Mouse (Mus musculus) c-Kit-positive CD71-negative TER-119-negative erythroid progenitor cells, embryonic 14.5 days (primary cell): ENCODE data around the gene Mre11a.

Experiments
- DNase-seq: peaks from one replicate; pipeline ENCODE4 v3.0.0-alpha.2; 2013; ENCODE audit warnings: low read depth

The Mre11a gene

DNA sequence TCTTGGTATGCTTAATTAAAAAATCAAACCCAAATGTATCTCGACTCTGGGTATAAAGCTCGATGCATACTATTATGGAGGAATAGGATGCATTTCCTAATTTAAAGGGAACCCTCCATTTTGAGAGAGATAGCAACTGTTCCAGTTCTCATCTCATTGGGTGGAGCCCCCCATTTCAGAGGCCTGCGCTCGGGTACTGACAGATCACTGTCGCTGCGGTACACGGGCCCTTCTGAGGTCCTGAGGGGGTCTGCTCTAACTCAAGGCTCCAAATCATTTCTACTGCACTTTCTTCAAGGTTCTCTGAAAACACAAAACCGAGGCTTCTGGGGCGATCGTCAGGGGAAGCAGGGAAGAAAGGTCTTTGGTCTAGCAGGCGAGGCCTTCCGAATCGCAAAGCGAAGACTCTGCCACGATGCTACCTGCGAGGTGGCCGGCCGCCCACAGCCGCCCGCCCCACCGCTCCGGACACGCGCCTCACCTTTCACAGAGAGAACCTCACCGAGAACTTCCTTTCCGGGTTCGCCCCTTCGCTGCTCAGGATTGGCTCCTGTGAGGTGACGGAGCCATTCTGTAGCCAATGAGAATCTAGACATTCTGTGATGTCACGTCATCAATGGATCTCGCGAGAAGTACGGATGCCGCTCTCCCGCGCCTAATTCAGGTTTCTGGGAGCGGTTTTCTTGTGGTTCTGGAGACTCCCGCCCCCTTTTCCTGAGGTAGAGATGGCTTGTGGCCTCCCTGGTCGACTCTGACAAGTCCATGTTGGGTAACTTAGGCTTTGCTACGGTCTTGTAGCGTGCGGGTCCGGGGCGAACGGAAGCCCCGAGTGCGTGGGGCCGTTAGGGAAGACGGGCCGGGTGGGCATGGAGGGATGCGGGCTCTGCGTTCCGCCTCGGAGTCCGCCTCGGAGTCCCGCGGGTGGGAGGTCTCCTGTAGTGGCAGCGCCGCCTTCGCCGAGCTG lies at the start of gene Mre11a, which contains the start of gene Ankrd49:
Gene Mre11a (plus strand): TSS at position 616 of the 964 bp plus-strand sequence.
Gene Ankrd49 (minus strand): TSS at position 818 of the 964 bp plus-strand sequence.
- DNase-seq: peak; percentile 96

GRCm38 (mm10) chr9:14739498-14740150 lies 44.8 kb upstream of the Mre11a start:
- no peak for DNase-seq

DNA sequence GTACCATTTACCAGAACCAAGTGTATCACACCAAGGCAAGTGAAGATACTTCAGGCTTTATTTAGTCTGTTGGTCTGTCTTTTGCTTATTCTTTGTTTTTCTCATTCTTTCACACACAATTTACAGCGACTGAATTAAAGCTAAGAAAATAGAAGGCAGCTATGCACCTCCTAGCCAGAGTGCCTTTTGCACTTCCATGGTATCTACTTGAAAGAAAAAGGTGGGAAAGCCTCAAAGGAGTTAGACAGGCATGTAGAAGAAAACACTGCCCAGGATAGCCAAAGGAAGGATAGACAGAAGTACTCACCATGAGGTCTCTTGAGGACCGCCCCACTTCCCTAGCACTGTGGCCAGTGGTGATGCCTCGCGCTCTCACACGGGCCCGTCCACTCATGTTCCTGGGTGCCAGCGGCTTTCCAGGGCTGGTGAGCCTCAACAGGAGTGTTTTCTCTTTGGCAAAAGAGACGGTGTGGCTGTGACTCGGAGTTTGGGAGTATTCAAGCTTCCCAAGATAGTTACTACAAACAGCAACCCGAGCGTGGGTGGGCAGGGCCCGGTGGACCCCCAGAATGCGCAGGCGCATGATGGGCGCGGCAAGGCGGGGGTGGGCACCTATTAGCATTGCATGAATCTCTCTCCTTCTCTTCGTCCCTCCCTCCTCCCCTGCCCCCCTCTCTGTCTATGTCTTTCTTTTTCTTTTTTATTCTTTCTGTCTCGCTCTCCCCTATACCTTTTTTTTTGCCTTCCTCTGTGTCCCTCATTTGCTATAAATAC lies 44.1 kb upstream of the Mre11a start, which contains the start of gene Piwil4:
Gene Piwil4 (minus strand): TSS at position 583 of the 774 bp plus-strand sequence.
- DNase-seq: no peak

GRCm38 (mm10) chr9:14750901-14751502 lies 33.5 kb upstream of the Mre11a start:
- no peak for DNase-seq

DNA sequence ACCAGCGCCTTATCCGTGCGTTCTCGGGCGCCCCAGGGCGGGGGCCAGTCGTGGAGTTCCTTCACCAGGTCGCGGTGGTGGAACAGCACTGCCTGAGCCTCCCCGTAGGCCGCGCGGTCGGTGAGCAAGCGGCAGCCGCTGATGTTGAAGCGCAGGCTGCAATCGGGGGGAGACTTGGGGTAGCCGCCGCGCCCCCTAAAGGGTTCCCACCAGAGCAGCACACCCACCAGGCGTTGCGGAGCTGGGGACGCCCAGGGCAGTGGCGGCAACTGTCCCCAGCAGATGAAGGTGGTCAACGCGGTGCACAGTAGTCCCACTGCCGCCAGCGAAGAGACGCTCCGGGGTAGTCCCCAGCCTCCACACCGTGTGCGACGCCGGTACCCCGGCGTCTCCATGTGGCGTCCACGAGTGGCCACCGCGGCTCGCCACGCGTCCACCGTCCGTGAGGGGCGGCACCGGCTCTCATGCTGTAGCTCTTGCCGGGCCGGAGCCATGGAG lies 32.9 kb upstream of the Mre11a start:
- no peak for DNase-seq

DNA sequence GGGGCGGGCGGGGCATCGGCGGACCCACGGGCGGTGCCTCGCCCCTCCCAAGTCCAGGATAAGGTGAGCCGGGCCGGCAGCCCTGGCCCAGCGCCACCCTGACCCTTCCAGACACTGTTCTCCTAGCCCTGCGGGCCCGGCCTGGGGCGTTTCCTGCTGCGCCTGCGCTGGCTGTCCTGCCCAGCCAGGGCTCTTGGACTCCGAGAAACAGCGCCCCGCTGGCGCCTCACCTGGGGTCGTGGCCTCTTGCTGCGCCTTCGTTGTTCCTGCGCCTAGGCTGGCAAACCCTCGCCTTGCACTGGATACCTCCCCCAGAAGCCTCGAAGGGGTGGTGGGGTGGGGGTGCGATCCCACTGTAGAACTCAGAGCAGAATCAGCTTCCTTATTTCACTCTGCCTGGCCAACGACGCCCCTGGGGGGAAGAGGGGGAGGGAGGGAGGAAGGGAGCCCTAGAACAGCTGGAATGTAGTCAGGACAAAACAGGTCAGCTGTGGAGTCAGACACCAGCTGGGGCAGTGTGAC lies 32.4 kb upstream of the Mre11a start, which contains the start of gene Fut4:
Gene Fut4 (minus strand): TSS at position 393 of the 522 bp plus-strand sequence.
- no peak for DNase-seq

DNA sequence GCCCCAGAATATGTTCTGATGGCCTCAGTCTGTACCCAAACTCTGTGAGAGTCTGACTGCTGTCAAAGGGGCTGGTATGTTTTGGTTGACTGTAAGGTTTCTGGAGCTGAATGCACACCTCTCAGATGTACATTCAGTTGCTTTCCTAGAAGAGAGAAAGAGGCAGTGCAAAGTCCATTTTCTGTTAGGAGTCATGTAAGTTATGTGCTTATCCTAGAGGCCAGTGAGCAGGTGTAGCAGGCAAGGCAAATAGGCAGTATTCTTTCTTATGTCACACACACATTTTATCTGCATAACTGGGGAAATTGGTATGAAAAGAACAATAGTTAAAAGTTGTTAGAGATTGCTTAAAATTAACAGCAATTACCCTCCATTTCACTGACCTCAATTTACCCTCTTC lies 30.5 kb upstream of the Mre11a start:
- no peak for DNase-seq

- DNase-seq: no peak
Measured at GRCm38 (mm10) chr9:14754469-14754868, 30.0 kb upstream of the Mre11a start.

GRCm38 (mm10) chr9:14758590-14758989 lies 25.9 kb upstream of the Mre11a start:
- no peak for DNase-seq

DNA sequence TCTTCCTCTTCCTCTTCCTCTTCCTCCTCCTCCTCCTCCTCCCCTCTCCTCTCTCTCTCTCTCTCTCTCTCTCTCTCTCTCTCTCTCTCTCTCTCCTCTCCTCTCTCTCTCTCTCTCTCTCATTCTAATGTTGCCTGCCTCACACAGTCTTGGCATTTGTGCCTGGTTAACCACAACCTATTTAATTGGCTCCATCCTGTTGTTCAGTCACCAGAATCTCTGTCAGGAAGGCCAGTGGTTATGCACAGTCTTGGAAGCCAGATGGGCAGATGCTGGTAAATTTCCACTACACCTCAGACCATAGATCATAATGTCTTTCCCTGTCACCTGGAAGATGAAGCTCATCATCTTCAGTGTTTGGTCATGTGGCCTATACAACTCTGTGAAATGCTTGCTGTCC lies 25.2 kb upstream of the Mre11a start:
- DNase-seq: no peak

DNA sequence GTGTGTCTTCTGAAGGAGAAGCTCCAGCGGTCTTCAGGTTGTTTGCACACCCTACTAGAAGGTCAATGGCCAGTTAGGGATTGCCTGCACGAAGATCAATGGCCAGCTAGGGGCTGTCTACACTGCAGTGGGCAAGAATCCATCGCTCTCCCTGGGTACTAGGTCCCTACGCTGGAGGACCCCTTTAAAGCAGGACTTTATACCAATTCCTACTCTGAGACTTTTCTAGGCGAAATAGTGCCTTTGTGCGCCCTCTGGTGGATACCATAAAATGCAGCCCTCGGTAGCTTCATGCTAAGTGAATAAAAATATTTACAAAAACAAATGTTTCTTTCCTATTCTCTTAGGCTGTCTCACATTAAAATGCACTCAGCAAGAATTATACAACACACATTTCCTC lies 19.7 kb upstream of the Mre11a start:
- no peak for DNase-seq

DNA sequence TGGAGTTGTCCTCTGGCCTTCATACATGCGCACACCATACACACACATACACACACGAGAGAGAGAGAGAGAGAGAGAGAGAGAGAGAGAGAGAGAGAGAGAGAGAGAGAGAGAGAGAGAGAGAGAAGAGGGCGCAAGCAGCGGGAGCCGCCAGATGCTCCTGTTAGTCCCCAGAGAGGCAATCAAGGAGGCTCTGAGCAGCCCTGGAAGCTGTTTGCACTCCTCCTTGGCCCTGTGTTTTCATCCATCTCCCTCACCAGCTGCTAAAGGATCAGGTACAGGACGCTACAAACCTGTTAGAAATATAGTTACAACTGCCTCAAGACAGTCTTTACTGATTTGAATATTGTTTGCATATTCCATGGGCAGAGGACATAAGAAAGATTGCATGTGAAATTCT lies 14.6 kb upstream of the Mre11a start:
- no peak for DNase-seq

DNA sequence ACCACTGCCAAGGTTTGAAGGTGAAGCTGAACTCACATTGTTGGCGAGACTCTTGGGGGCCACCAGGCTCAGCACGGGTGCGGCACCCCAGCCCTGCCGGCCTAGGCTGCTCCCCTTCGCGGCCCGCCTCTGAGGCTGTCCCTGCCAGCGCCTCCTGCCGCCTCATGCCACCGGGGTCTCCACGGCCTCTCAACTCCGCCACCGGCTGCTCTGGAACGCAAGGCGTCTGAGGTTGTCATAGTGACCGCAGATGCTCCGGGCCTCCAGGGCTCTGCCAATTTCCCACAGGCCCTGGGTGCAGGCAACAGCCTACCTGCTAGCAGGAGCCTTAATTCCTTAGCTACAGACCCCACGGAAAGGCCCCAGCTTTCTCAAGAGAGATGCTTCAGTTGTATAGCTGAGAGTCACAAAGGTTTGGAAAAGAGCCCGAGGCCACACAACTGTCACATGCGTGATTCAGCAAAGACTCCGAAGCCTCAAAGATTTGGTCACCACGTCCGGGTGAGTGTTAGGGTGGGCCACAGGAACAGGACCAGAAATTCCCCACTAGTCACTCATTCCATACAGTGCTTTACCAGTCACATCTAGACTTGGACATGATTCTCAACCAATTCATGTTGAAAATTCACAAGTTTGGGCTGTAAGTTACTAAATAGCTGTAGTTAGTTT lies 13.5 kb upstream of the Mre11a start, which contains the start of gene 1700012B09Rik:
Gene 1700012B09Rik (minus strand): TSS at position 228 of the 669 bp plus-strand sequence.
- DNase-seq: no peak

- DNase-seq: no peak
Measured at GRCm38 (mm10) chr9:14772074-14772473, 12.4 kb upstream of the Mre11a start.

- DNase-seq: no peak
Measured at GRCm38 (mm10) chr9:14773813-14774212, 10.6 kb upstream of the Mre11a start.

GRCm38 (mm10) chr9:14778341-14778740 lies 6.1 kb upstream of the Mre11a start:
- no peak for DNase-seq

GRCm38 (mm10) chr9:14787356-14787755 lies 2.9 kb downstream of the Mre11a start:
- no peak for DNase-seq

DNA sequence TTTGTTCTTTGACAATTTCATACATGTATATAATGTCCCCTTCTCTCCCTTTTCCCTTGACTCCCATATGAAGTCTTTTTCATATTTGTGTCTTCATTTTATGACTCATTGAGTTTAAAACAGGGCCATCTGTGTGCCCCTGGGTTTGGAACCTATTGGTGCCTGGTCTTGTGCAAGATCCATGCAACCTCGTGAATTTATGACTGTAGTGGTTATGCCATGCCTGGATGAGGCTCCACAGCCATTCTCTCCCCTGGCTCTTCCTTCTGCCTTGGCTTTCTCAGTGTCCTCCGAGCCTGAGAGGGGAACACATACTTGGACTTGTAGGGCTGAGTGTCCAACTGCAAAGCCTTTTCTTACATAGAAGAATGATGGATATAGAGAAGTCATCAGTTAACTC lies 21.3 kb downstream of the Mre11a start:
- DNase-seq: no peak

- DNase-seq: no peak
Measured at GRCm38 (mm10) chr9:14806786-14807185, 22.3 kb downstream of the Mre11a start.

- DNase-seq: no peak
Measured at GRCm38 (mm10) chr9:14810111-14810510, 25.7 kb downstream of the Mre11a start.

DNA sequence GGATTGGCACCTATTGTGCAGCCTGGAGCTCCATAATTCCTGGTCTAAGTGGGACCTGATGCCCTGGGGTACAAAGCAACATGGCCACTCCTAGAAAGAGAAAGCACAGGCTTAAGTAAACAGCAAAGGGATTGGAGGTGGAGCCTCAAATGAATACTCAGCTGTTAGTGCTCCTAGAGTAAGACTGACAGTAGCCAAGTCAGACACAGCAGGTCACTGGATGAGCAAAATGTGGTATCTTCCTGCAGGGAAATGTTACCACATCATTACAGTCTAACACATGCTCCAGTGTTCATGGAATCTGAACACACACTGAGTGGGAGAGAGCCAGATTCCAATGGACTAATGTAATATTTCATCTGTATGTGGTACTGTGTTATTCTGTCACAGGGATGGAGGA lies 36.9 kb downstream of the Mre11a start:
- no peak for DNase-seq
